Mouse (Mus musculus): ENCODE data around the gene Mbtps1. TPM values are rescaled to one million over a fixed set of nuclear protein-coding genes. Genes with fewer than 3 reads are reported as not detected.

Gene Mbtps1
- polyA plus RNA-seq, 1 experiment from 2014 or later = 51.4 TPM

DNA sequence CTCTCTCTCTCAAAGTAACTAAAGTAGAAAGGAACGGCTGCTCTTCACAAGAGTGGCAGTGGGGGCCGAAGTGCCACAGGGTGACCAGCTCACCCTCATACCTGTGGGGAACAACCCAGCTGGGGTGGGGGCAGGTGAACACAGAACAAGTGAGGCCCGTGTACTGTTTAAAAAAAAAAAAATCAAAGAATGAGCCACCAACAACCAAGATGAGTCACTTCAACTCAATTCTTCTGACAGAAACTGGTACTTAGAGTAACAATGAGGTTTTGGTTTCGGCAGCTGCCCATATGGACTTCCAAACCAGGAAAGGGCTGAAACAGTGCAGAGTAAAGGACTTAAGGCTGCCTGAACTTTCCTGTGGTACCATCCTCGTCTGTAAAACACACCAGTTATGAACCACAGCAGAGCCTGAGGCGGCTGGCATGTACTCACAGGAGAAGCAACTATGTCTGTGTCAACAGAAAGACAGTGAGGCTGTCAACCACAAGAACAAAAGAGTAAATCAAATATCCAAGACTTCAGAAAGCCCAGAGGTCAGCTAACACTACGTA, 9.9 kb downstream of the Mbtps1 start:
- Histone ChIP-seq H3K4me1 (ENCODE audit: control insufficient read depth, insufficient read depth, low read length) (no peaks in the 10 kb centered on the region), H3K9me3 (replicated peaks; ENCODE audit: control insufficient read depth, low read length, poor library complexity, severe bottlenecking) (no peaks in the 10 kb centered on the region), H3K36me3 (ENCODE audit: control insufficient read depth, insufficient read depth, low read length) (0 out of 2 replicates have a peak, but pooled peaks cover 6% of the 10 kb centered on the region), H3K9ac (ENCODE audit: low read depth, low read length) (no peak overlapping the region), H3K4me3 (ENCODE audit: low read depth, low read length) (no peak overlapping the region), H3K27me3 (ENCODE audit: control insufficient read depth, insufficient read depth, low read depth, low read length) (no peaks in the 10 kb centered on the region), H3K27ac (ENCODE audit: low read length) (no peak overlapping the region), H3K4me2 (ENCODE audit: low read length) (no peak overlapping the region)
- 83% methylated on average over 7 of the region's 7 CpGs for WGBS
- ATAC-seq = no peak

DNA sequence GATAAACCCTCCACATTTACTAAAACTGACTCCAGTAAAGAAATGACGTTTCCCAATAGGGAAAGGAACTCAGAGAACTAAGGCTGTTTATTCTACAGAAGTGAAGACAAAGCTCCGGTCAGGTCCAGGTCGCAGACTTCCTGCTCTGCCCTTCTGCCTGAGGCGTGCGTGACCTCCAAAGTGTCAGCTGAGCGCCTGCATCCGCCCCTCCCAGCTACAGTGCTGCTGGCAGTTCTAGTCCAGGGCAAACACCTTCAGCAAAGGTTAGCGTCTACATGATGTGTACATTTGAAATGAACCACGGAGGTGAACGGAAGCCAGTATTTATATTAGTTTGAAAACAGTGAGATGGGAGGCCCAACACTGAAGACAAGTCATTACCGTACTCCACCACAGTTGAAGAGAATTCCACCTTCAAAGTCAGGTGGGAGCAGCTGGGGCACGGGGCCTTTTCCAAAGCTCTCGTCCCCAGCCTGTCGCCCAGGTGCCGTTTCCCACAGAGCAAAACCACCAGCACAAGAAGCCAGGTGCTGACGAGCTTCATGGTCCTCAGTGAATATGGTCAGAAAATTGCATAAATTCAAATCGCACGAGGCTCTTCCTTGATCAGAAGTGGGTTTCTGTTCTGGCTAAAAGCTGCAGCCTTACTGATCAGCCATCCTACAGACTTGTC, 11.4 kb downstream of the Mbtps1 start:
- Histone ChIP-seq H3K9me3 (replicated peaks; ENCODE audit: control insufficient read depth, low read length, poor library complexity, severe bottlenecking) (no peaks in the 10 kb centered on the region), H3K36me3 (ENCODE audit: control insufficient read depth, insufficient read depth, low read length) (peaks cover 11% of the 10 kb centered on the region; the same call in 1 of the 2 replicates), H3K4me1 (ENCODE audit: control insufficient read depth, insufficient read depth, low read length) (no peaks in the 10 kb centered on the region), H3K4me3 (ENCODE audit: low read depth, low read length) (no peak overlapping the region), H3K4me2 (ENCODE audit: low read length) (no peak overlapping the region), H3K27ac (ENCODE audit: low read length) (no peak overlapping the region), H3K9ac (ENCODE audit: low read depth, low read length) (no peak overlapping the region), H3K27me3 (ENCODE audit: control insufficient read depth, insufficient read depth, low read depth, low read length) (no peaks in the 10 kb centered on the region)
- 93% methylated on average over 18 of the region's 18 CpGs for WGBS
- no peak for ATAC-seq

DNA sequence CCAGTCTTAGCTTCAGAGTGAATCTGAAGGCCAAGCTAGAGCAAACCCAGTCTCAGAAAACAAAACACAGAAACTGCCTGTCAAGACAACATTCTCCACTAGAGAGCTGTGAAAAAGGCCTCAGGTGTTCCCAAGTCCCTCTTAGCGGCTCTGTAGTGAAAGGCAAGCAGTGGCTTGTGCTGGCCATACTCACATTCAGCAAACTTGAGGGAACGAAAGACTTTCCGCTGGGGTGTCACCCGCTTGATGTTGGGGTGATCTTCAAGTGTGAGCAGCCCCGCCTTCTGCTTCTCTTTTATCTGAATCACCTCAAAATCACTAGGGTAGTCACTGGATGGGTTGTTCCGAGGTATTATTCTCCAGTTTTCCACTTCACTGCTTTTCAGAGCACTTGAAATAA, 12.7 kb downstream of the Mbtps1 start:
- H3K4me2 ChIP-seq (ENCODE audit: low read length) = no peak overlapping the region
- no peak overlapping the region for H3K4me3 ChIP-seq (ENCODE audit: low read depth, low read length)
- ATAC-seq = no peak
- no peaks in the 10 kb centered on the region for H3K4me1 ChIP-seq (ENCODE audit: control insufficient read depth, insufficient read depth, low read length)
- WGBS = 90% methylated on average over 6 of the region's 6 CpGs
- peaks cover 22% of the 10 kb centered on the region for H3K36me3 ChIP-seq (ENCODE audit: control insufficient read depth, insufficient read depth, low read length)
- H3K27me3 ChIP-seq (ENCODE audit: control insufficient read depth, insufficient read depth, low read depth, low read length) = no peaks in the 10 kb centered on the region
- no peaks in the 10 kb centered on the region for H3K9me3 ChIP-seq (replicated peaks; ENCODE audit: control insufficient read depth, low read length, poor library complexity, severe bottlenecking)
- H3K27ac ChIP-seq (ENCODE audit: low read length) = no peak overlapping the region
- no peak overlapping the region for H3K9ac ChIP-seq (ENCODE audit: low read depth, low read length)

DNA sequence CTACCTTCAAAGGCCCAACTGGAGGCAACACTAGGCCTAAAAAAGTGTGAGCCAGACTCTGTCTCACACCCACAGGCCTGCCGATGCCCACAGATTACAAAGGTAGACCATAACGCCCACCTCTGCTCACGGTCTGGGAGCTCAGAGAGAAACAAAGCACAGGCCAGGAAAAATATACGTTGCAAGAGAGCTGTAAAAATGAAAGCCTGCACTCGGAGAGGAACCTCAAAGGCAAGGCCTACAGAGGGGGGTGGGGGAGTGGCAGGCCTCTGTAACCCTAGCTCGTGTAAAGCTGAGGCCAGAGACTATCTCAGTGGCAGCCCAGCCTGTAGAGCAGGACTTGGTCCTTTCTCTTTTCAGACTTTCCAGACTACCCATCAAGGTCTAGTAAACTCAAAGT, 13.4 kb downstream of the Mbtps1 start:
- 82% methylated on average over 6 of the region's 6 CpGs for WGBS
- ATAC-seq = no peak
- Histone ChIP-seq H3K27me3 (ENCODE audit: control insufficient read depth, insufficient read depth, low read depth, low read length) (no peaks in the 10 kb centered on the region), H3K4me3 (ENCODE audit: low read depth, low read length) (no peak overlapping the region), H3K4me2 (ENCODE audit: low read length) (no peak overlapping the region), H3K9me3 (replicated peaks; ENCODE audit: control insufficient read depth, low read length, poor library complexity, severe bottlenecking) (no peaks in the 10 kb centered on the region), H3K4me1 (ENCODE audit: control insufficient read depth, insufficient read depth, low read length) (no peaks in the 10 kb centered on the region), H3K36me3 (ENCODE audit: control insufficient read depth, insufficient read depth, low read length) (peaks cover 28% of the 10 kb centered on the region), H3K9ac (ENCODE audit: low read depth, low read length) (no peak overlapping the region), H3K27ac (ENCODE audit: low read length) (no peak overlapping the region)

DNA sequence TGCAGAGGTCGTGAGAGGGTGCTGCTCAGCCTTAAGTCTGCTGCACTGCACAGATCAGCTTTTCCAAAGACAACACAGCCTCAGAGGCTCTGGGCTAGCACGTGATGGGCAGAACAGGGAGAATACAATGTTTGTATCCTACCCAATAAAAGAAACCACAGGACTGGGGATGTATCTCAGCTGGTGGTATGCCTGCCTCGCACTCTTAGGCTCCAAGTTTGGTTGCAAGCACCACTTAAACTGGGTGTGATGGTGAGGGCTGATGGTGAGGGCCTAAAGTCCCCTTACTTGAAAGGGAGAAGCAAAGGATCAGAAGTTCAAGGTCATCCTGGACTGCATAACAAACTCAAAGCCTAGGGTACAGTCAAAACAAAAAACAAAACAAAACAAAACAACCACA, 13.9 kb downstream of the Mbtps1 start:
- Histone ChIP-seq H3K36me3 (ENCODE audit: control insufficient read depth, insufficient read depth, low read length) (peaks cover 30% of the 10 kb centered on the region), H3K4me1 (ENCODE audit: control insufficient read depth, insufficient read depth, low read length) (no peaks in the 10 kb centered on the region), H3K9ac (ENCODE audit: low read depth, low read length) (no peak overlapping the region), H3K4me3 (ENCODE audit: low read depth, low read length) (no peak overlapping the region), H3K27me3 (ENCODE audit: control insufficient read depth, insufficient read depth, low read depth, low read length) (no peaks in the 10 kb centered on the region), H3K9me3 (replicated peaks; ENCODE audit: control insufficient read depth, low read length, poor library complexity, severe bottlenecking) (no peaks in the 10 kb centered on the region), H3K27ac (ENCODE audit: low read length) (no peak overlapping the region), H3K4me2 (ENCODE audit: low read length) (no peak overlapping the region)
- no peak for ATAC-seq
- 79% methylated on average over 3 of the region's 3 CpGs for whole genome bisulfite sequencing

DNA sequence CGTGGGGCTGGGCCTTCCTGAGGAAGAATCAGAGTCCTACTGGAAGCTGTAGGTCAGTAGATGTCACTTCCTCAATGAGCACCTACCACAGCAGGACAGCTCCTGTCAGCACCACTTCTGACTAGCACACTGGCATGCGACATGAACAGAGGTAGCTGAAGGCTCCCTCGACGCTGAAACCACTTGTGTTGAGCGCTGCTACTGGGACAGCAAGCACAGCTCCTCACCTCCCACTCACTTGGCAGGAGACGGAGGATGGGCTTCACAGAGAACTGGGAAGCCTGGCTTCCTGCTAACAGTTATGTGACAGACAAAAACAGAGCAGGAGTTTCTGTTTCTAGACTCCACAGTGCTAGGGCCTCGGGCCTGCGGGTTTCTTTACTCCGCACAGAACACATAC, 26.6 kb downstream of the Mbtps1 start:
- no peak overlapping the region for H3K4me2 ChIP-seq (ENCODE audit: low read length)
- H3K36me3 ChIP-seq (ENCODE audit: control insufficient read depth, insufficient read depth, low read length) = peaks cover 45% of the 10 kb centered on the region
- no peaks in the 10 kb centered on the region for H3K9me3 ChIP-seq (replicated peaks; ENCODE audit: control insufficient read depth, low read length, poor library complexity, severe bottlenecking)
- WGBS = 91% methylated on average over 9 of the region's 9 CpGs
- no peaks in the 10 kb centered on the region for H3K4me1 ChIP-seq (ENCODE audit: control insufficient read depth, insufficient read depth, low read length)
- H3K27ac ChIP-seq (ENCODE audit: low read length) = no peak overlapping the region
- H3K9ac ChIP-seq (ENCODE audit: low read depth, low read length) = no peak overlapping the region
- no peak for ATAC-seq
- no peak overlapping the region for H3K4me3 ChIP-seq (ENCODE audit: low read depth, low read length)
- no peaks in the 10 kb centered on the region for H3K27me3 ChIP-seq (ENCODE audit: control insufficient read depth, insufficient read depth, low read depth, low read length)

DNA sequence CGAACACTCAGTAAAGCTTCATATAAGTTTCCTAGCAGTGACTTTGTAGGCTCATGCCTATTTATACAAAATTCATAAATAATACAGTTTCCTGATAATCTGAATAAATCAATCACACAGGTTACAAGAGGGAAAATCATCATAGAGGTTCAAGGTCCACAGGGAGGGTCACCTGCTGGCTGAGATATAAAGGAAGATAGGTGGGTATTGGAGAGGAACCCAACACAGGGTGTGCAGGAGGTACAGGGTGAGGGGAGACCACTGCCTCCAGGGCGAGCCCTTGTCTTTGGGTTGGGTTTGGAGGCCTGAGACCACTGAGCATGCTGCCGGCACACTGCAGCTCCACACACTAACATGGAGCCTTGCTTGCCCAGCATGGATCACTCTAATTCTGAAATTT, 27.1 kb downstream of the Mbtps1 start:
- no peak overlapping the region for H3K27ac ChIP-seq (ENCODE audit: low read length)
- H3K4me2 ChIP-seq (ENCODE audit: low read length) = no peak overlapping the region
- H3K4me3 ChIP-seq (ENCODE audit: low read depth, low read length) = no peak overlapping the region
- ATAC-seq = no peak
- H3K27me3 ChIP-seq (ENCODE audit: control insufficient read depth, insufficient read depth, low read depth, low read length) = no peaks in the 10 kb centered on the region
- no peaks in the 10 kb centered on the region for H3K9me3 ChIP-seq (replicated peaks; ENCODE audit: control insufficient read depth, low read length, poor library complexity, severe bottlenecking)
- WGBS = 88% methylated on average over 3 of the region's 3 CpGs
- H3K4me1 ChIP-seq (ENCODE audit: control insufficient read depth, insufficient read depth, low read length) = no peaks in the 10 kb centered on the region
- peaks cover 40% of the 10 kb centered on the region for H3K36me3 ChIP-seq (ENCODE audit: control insufficient read depth, insufficient read depth, low read length)
- no peak overlapping the region for H3K9ac ChIP-seq (ENCODE audit: low read depth, low read length)

DNA sequence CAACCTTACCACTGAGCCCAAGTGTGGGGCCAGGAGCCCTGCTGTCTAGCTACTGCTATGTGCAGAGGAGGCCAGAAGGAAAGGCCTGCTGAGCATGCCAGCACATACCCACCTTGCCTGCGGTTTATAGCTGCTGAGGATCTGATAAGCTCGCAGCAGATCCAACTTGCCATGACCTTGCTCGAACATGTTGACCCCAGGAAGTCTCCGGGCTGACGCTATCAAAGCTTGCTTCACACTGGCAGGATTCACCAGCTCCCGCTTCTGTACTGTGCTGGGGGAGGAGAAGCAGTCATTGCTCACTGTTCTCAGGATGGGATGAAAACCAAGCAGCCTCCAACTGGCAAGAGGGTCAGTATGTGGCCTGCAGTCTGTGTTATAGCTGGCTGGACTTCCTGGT, 27.6 kb downstream of the Mbtps1 start:
- Histone ChIP-seq H3K4me3 (ENCODE audit: low read depth, low read length) (no peak overlapping the region), H3K9ac (ENCODE audit: low read depth, low read length) (no peak overlapping the region), H3K9me3 (replicated peaks; ENCODE audit: control insufficient read depth, low read length, poor library complexity, severe bottlenecking) (no peaks in the 10 kb centered on the region), H3K27ac (ENCODE audit: low read length) (no peak overlapping the region), H3K27me3 (ENCODE audit: control insufficient read depth, insufficient read depth, low read depth, low read length) (no peaks in the 10 kb centered on the region), H3K36me3 (ENCODE audit: control insufficient read depth, insufficient read depth, low read length) (peaks cover 40% of the 10 kb centered on the region), H3K4me2 (ENCODE audit: low read length) (no peak overlapping the region), H3K4me1 (ENCODE audit: control insufficient read depth, insufficient read depth, low read length) (no peaks in the 10 kb centered on the region)
- WGBS = 95% methylated on average over 6 of the region's 6 CpGs
- ATAC-seq = no peak

DNA sequence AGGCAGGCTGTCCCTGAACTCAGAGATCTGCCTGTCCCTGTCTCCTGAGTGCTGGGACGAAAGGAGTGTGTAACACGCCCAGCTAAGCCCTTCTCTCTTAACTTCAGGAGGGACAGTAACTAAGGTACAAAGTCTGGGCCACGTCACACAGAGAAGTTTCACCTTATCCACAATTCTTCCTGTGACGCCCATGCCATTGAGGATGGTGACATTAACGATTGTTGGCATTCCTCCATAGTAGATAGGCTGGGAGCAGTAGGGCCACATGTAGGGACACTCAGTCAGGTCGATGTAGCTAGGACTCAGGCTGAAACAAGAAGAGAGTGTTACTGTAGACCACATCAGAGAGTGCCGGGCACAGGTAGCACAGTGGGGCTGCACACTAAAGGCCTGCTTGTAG, 29.8 kb downstream of the Mbtps1 start:
- Histone ChIP-seq H3K36me3 (ENCODE audit: control insufficient read depth, insufficient read depth, low read length) (peaks cover 44% of the 10 kb centered on the region), H3K27me3 (ENCODE audit: control insufficient read depth, insufficient read depth, low read depth, low read length) (no peaks in the 10 kb centered on the region), H3K9me3 (replicated peaks; ENCODE audit: control insufficient read depth, low read length, poor library complexity, severe bottlenecking) (no peaks in the 10 kb centered on the region), H3K27ac (ENCODE audit: low read length) (no peak overlapping the region), H3K4me3 (ENCODE audit: low read depth, low read length) (no peak overlapping the region), H3K4me1 (ENCODE audit: control insufficient read depth, insufficient read depth, low read length) (no peaks in the 10 kb centered on the region), H3K9ac (ENCODE audit: low read depth, low read length) (no peak overlapping the region), H3K4me2 (ENCODE audit: low read length) (no peak overlapping the region)
- no peak for ATAC-seq
- 95% methylated on average over 7 of the region's 7 CpGs for WGBS
